Mouse (Mus musculus) MEL (cell line): ENCODE data around the gene Gadd45g. TPM values are rescaled to one million over a fixed set of nuclear protein-coding genes. Genes with fewer than 3 reads are reported as not detected.

ENCODE experiments used
- DNase-seq: peaks from one replicate; pipeline ENCODE4 v3.0.0; 2011; ENCODE audit warnings: low read depth, low spot score
- H3K27ac ChIP-seq: 2 replicates; pipeline ENCODE4 v1.5.1; 2012; ENCODE audit warnings: low read depth, mild to moderate bottlenecking, control low read depth, low read length, moderate library complexity; ENCODE audit not compliant: control insufficient read depth
- H3K27me3 ChIP-seq, 2 experiments: fragments of 150-350 bp in 1 of 2; sonication (generic) in 1 of 2; 2 replicates each; pipeline ENCODE4 v1.6.1; 2012; ENCODE audit warnings: low read length in 2 of 2, mild to moderate bottlenecking in 2 of 2, improper control_type of control experiment in 1 of 2, moderate library complexity in 1 of 2; ENCODE audit not compliant: insufficient read depth in 2 of 2, control insufficient read depth in 1 of 2
- H3K36me3 ChIP-seq, 2 experiments: 2 replicates each; pipeline ENCODE4 v1.6.1; 2012 to 2014; ENCODE audit warnings: low read length in 2 of 2, improper control_type of control experiment in 1 of 2, inconsistent platforms in 1 of 2, mild to moderate bottlenecking in 1 of 2; ENCODE audit not compliant: insufficient read depth in 2 of 2, control insufficient read depth in 1 of 2
- H3K4me1 ChIP-seq, 2 experiments: fragments of 150-350 bp in 1 of 2; sonication (generic) in 1 of 2; 2 replicates each; pipeline ENCODE4 v1.6.1; 2012; ENCODE audit warnings: low read length in 2 of 2, improper control_type of control experiment in 1 of 2, mild to moderate bottlenecking in 1 of 2; ENCODE audit not compliant: insufficient read depth in 2 of 2, control insufficient read depth in 1 of 2
- H3K4me3 ChIP-seq, 2 experiments: fragments of 150-350 bp in 1 of 2; sonication (generic) in 1 of 2; 2 replicates each; pipeline ENCODE4 v1.5.1; 2012; ENCODE audit warnings: low read depth in 2 of 2, low read length in 2 of 2, mild to moderate bottlenecking in 2 of 2, moderate library complexity in 2 of 2, control low read depth in 1 of 2, improper control_type of control experiment in 1 of 2; ENCODE audit not compliant: control insufficient read depth in 1 of 2, insufficient read depth in 1 of 2
- H3K79me2 ChIP-seq: 2 replicates; pipeline ENCODE4 v1.6.1; 2012; ENCODE audit warnings: mild to moderate bottlenecking, low read length, moderate library complexity; ENCODE audit not compliant: control insufficient read depth, poor library complexity, insufficient read depth
- H3K9ac ChIP-seq: 2 replicates; pipeline ENCODE4 v1.6.1; 2012; ENCODE audit warnings: low read depth, mild to moderate bottlenecking, control low read depth, low read length, moderate library complexity; ENCODE audit not compliant: control insufficient read depth, poor library complexity, severe bottlenecking
- H3K9me3 ChIP-seq: fragments of 150-350 bp; sonication (generic); replicated peaks from 2 replicates; pipeline ENCODE4 v1.6.1; 2012; ENCODE audit warnings: mild to moderate bottlenecking, low read length, improper control_type of control experiment, moderate library complexity; ENCODE audit not compliant: insufficient read depth
- BHLHE40 ChIP-seq: IDR thresholded peaks from 2 replicates; pipeline ENCODE4 v1.6.1; 2012; ENCODE audit warnings: low read depth, mild to moderate bottlenecking, inconsistent platforms, low read length, improper control_type of control experiment, borderline replicate concordance
- CHD2 ChIP-seq: IDR thresholded peaks from 2 replicates; pipeline ENCODE4 v1.6.1; 2011; ENCODE audit warnings: low read length, improper control_type of control experiment
- E2F4 ChIP-seq: IDR thresholded peaks from 2 replicates; pipeline ENCODE4 v1.6.1; 2011; ENCODE audit warnings: low read depth, low read length, improper control_type of control experiment, borderline replicate concordance
- ELF1 ChIP-seq: IDR thresholded peaks from 2 replicates; pipeline ENCODE4 v1.6.1; 2014; ENCODE audit warnings: low read depth, mild to moderate bottlenecking, inconsistent platforms, low read length, improper control_type of control experiment, moderate library complexity
- EP300 ChIP-seq, 2 experiments: IDR thresholded peaks; 2 replicates each; pipeline ENCODE4 v1.6.1; 2011; ENCODE audit warnings: improper control_type of control experiment in 2 of 2, low read length in 2 of 2, low read depth in 1 of 2, mild to moderate bottlenecking in 1 of 2
- ETS1 ChIP-seq: IDR thresholded peaks from 2 replicates; pipeline ENCODE4 v1.6.1; 2012; ENCODE audit warnings: low read depth, mild to moderate bottlenecking, inconsistent platforms, low read length, improper control_type of control experiment, moderate library complexity
- GABPA ChIP-seq: IDR thresholded peaks from 2 replicates; pipeline ENCODE4 v1.6.1; 2012; ENCODE audit warnings: low read depth, mild to moderate bottlenecking, inconsistent platforms, low read length, improper control_type of control experiment, moderate library complexity
- GATA1 ChIP-seq: IDR thresholded peaks from 2 replicates; pipeline ENCODE4 v1.6.1; 2011; ENCODE audit warnings: low read depth, low read length, improper control_type of control experiment
- HCFC1 ChIP-seq: IDR thresholded peaks from 2 replicates; pipeline ENCODE4 v1.6.1; 2012; ENCODE audit warnings: low read depth, mild to moderate bottlenecking, inconsistent platforms, low read length, improper control_type of control experiment, moderate library complexity
- MAFK ChIP-seq: IDR thresholded peaks from 2 replicates; pipeline ENCODE4 v1.6.1; 2011; ENCODE audit warnings: low read depth, mild to moderate bottlenecking, low read length, improper control_type of control experiment, borderline replicate concordance
- MAX ChIP-seq: IDR thresholded peaks from 2 replicates; pipeline ENCODE4 v1.6.1; 2011; ENCODE audit warnings: low read length, improper control_type of control experiment
- MYC ChIP-seq: IDR thresholded peaks from 2 replicates; pipeline ENCODE4 v1.6.1; 2011; ENCODE audit warnings: low read depth, mild to moderate bottlenecking, low read length, improper control_type of control experiment, moderate library complexity
- NELFE ChIP-seq: IDR thresholded peaks from 2 replicates; pipeline ENCODE4 v1.6.1; 2011; ENCODE audit warnings: low read depth, low read length, improper control_type of control experiment
- NRF1 ChIP-seq: IDR thresholded peaks from 2 replicates; pipeline ENCODE4 v1.6.1; 2014; ENCODE audit warnings: low read depth, mild to moderate bottlenecking, inconsistent platforms, low read length, improper control_type of control experiment, moderate library complexity; ENCODE audit not compliant: poor library complexity, insufficient read depth, severe bottlenecking
- POLR2AphosphoS2 ChIP-seq: IDR thresholded peaks from 2 replicates; pipeline ENCODE4 v1.6.1; 2011; ENCODE audit warnings: low read length, improper control_type of control experiment
- POLR2AphosphoS5 ChIP-seq: IDR thresholded peaks from 2 replicates; pipeline ENCODE4 v1.6.1; 2012; ENCODE audit warnings: low read depth, borderline replicate concordance, mild to moderate bottlenecking, inconsistent platforms, low read length, moderate library complexity, mixed read lengths
- RCOR1 ChIP-seq: IDR thresholded peaks from 2 replicates; pipeline ENCODE4 v1.6.1; 2012; ENCODE audit warnings: low read depth, mild to moderate bottlenecking, inconsistent platforms, low read length, improper control_type of control experiment
- SIN3A ChIP-seq: IDR thresholded peaks from 2 replicates; pipeline ENCODE4 v1.6.1; 2012; ENCODE audit warnings: low read length, improper control_type of control experiment, inconsistent platforms
- SMC3 ChIP-seq: IDR thresholded peaks from 2 replicates; pipeline ENCODE4 v1.6.1; 2011; ENCODE audit warnings: low read depth, low read length, improper control_type of control experiment
- TAL1 ChIP-seq: IDR thresholded peaks from 2 replicates; pipeline ENCODE4 v1.6.1; 2012; ENCODE audit warnings: mild to moderate bottlenecking, inconsistent platforms, low read length, moderate library complexity, mixed read lengths
- TBP ChIP-seq: IDR thresholded peaks from 2 replicates; pipeline ENCODE4 v1.8.0; 2011; ENCODE audit warnings: low read depth, low read length, improper control_type of control experiment
- USF1 ChIP-seq: IDR thresholded peaks from 2 replicates; pipeline ENCODE4 v1.6.1; 2014; ENCODE audit warnings: low read depth, mild to moderate bottlenecking, inconsistent platforms, low read length, improper control_type of control experiment, moderate library complexity
- USF2 ChIP-seq, 2 experiments: IDR thresholded peaks; 2 replicates each; pipeline ENCODE4 v1.6.1; 2011 to 2012; ENCODE audit warnings: improper control_type of control experiment in 2 of 2, low read length in 2 of 2, borderline replicate concordance in 1 of 2, inconsistent platforms in 1 of 2, low read depth in 1 of 2, mild to moderate bottlenecking in 1 of 2; ENCODE audit not compliant: insufficient read depth in 1 of 2
- ZC3H11A ChIP-seq: IDR thresholded peaks from 2 replicates; pipeline ENCODE4 v1.6.1; 2012; ENCODE audit warnings: low read depth, mild to moderate bottlenecking, inconsistent platforms, low read length, improper control_type of control experiment
- ZKSCAN1 ChIP-seq: IDR thresholded peaks from 2 replicates; pipeline ENCODE4 v1.6.1; 2012; ENCODE audit warnings: low read depth, mild to moderate bottlenecking, inconsistent platforms, low read length, improper control_type of control experiment, moderate library complexity
- ZMIZ1 ChIP-seq: IDR thresholded peaks from 2 replicates; pipeline ENCODE4 v1.6.1; 2012; ENCODE audit warnings: low read depth, mild to moderate bottlenecking, inconsistent platforms, low read length, improper control_type of control experiment, moderate library complexity
- ZNF384 ChIP-seq: IDR thresholded peaks from 2 replicates; pipeline ENCODE4 v1.6.1; 2012; ENCODE audit warnings: low read depth, mild to moderate bottlenecking, inconsistent platforms, low read length, improper control_type of control experiment
- polyA plus RNA-seq, 2 experiments: library from polyadenylated mRNA; stranded (reverse) in 1 of 2; unstranded in 1 of 2; fragments of >175 nt in 1 of 2; fragments of >200 nt in 1 of 2; gene quantifications; 2 replicates each; pipeline versions ENCODE4 v1.2.1 to v1.2.4; 2012; ENCODE audit warnings: low replicate concordance in 2 of 2, low read depth in 1 of 2; ENCODE audit not compliant: insufficient read length in 2 of 2, insufficient read depth in 1 of 2, missing spikeins in 1 of 2
- total RNA-seq: library from RNA; depleted of rRNA; stranded (reverse); fragments of 300-350 nt; gene quantifications from 2 replicates; pipeline ENCODE4 v1.2.3, GENCODE M21; 2012

Gene Gadd45g
- total and polyA plus RNA-seq, 3 experiments, result 7.2 to 11.0 TPM; not detected in 1

DNA sequence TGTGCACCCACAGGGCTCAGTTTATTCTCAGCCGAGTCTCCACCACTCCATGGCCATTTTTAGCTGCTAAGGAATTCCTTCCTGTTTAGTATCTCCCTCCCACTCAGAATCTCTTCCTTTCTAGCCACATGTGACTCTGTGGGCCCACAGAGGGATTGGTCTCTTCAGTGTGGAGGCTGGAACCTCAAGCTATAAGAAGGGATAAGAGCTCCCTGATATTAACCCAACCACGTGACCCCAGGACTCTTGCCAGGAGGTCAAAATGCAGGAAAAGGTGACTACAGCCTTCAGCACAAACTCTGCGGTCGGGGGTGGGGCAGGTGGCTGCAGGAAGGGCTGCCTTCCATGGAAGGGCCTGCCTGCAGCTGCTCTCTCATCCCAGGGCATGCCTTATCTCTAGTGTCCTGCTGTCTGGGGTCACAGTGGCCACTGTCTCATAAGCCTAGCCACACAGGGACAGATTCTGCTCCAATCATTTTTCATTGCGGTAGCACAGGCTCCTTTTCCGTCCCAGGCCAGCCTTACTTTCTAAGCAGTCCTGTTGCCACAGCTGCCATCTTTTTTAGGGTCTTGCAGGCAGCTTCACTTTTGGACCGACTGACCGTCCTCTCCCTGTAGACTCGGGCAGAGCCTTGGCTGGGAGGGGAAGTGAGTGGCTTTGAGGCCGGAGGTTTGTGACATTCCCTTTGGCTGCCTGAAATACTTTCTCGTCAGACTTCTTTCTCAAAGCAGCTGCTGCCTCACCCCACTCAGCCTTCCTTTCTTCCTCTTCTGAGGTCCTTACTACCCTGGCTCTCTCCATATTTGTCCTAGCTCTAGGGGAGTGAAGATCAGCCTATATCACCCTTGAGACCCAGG is 35.0 kb downstream of the Gadd45g start:
- Histone ChIP-seq H3K27me3 (no peaks in the 10 kb centered on the region), H3K27ac (no peak overlapping the region), H3K36me3 (no peaks in the 10 kb centered on the region), H3K79me2 (no peaks in the 10 kb centered on the region), H3K9me3 (no peaks in the 10 kb centered on the region), H3K4me1 (no peaks in the 10 kb centered on the region), H3K9ac (no peak overlapping the region), H3K4me3 (no peak overlapping the region)
- TF ChIP-seq GABPA (no peak), ZKSCAN1 (no peak), MAFK (no peak), SMC3 (no peak), E2F4 (no peak), ZNF384 (no peak), CHD2 (no peak), MAX (no peak), RCOR1 (no peak), ZMIZ1 (no peak), ETS1 (no peak), TBP (no peak), NRF1 (no peak), USF2 (IDR thresholded peaks at IDR 0.05; ENCODE audit: borderline replicate concordance in 1 of 2, insufficient read depth in 1 of 2, low read depth in 1 of 2, low read length in 2 of 2) (no peak), SIN3A (no peak), HCFC1 (no peak), ZC3H11A (no peak), MYC (no peak), NELFE (no peak)
- DNase-seq, result no peak

- TF ChIP-seq SIN3A (no peak), MAX (no peak), EP300 (IDR thresholded peaks at IDR 0.05; ENCODE audit: low read depth in 1 of 2, low read length in 2 of 2) (no peak), TAL1 (no peak), ELF1 (no peak), RCOR1 (no peak), ZKSCAN1 (no peak), ZMIZ1 (no peak), USF2 (IDR thresholded peaks at IDR 0.05; ENCODE audit: borderline replicate concordance in 1 of 2, insufficient read depth in 1 of 2, low read depth in 1 of 2, low read length in 2 of 2) (no peak), BHLHE40 (no peak), E2F4 (no peak), ETS1 (no peak), POLR2AphosphoS5 (no peak), USF1 (no peak), GATA1 (no peak), POLR2AphosphoS2 (no peak)
- Histone ChIP-seq H3K4me1 (no peaks in the 10 kb centered on the region), H3K27ac (no peak overlapping the region), H3K9ac (no peak overlapping the region), H3K9me3 (no peaks in the 10 kb centered on the region), H3K4me3 (no peak overlapping the region), H3K36me3 (no peaks in the 10 kb centered on the region), H3K27me3 (no peaks in the 10 kb centered on the region), H3K79me2 (no peaks in the 10 kb centered on the region)
- no peak for DNase-seq
These were observed 35.7 kb downstream of the Gadd45g start for GRCm38 (mm10) chr13:51882218-51882617.
